Mouse (Mus musculus) NIH3T3 (cell line): ENCODE measurements at regions not wholly inside any gene's neighbourhood (a gene's known extent, or its start where the extent isn't known, plus 50 kb on each side); places are given as distances from the start of the nearest gene placed in this dataset.
A peak's percentile ranks its signal among the peaks of the same experiment; 100 is the strongest.

ENCODE experiments used
- DNase-seq: peaks from one replicate; pipeline ENCODE4 v3.0.0-alpha.2; 2012; ENCODE audit warnings: low read depth

DNA sequence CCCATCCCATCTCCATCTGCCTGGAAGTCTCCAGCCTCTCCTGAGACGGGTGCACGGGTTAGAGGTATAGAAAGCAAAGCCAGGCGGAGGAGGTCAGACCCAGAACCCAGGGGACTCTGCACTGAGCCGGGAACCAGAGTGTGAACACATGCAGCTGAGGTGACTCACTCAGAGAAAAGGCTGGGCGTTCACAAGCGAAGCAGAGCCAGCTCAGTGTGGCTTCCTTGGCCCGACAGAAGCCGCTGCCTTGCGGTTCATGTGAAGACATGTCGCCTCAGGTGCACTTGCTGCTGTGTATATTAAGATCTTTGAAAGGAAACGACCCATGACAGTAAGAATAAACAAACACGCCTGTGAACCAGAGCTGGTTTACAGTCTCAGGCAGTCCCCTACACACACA is 163.6 kb downstream of the Bmp7 start:
- DNase-seq = no peak

DNA sequence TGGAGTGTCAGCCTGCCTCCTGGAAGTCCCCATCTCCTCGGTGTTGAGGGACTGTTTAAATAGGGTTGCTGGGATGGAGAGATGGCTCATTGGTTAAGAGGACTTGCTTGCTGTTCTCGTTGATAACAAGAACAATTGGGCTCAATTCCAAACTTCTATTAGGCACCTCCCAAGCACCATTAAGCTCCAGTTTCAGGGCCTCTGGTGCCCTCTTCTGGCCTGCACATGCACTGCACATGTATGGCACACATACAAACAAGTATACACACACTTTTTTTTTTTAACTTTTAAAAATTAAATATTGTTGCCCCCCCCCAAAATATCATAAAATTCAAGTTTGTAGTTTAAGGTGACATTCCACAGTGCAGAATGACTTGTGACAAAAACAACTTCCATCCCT is 162.3 kb downstream of the Bmp7 start:
- DNase-seq = no peak

GRCm38 (mm10) chr2:172779096-172779495 is 161.0 kb downstream of the Bmp7 start:
- no peak for DNase-seq

DNA sequence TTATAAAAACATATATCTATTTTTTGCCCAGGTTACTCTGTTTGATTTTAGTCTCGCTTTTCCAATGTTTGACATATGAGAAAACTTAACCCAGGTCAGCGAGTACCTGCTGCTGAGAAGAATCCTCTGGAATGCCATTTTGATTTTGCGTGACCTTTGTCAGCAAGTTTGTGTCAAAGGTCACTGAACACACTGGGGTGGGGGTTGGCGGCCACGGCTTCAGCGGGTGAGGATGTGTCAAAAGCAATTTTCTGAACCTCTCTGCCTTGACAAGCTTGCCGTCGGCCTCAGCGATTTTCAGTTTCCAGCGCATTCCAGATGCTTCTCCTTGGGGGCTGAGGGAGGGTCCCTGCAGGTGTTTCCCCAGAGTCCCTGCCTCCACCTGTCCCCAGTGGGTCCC is 157.4 kb downstream of the Bmp7 start:
- no peak for DNase-seq

DNA sequence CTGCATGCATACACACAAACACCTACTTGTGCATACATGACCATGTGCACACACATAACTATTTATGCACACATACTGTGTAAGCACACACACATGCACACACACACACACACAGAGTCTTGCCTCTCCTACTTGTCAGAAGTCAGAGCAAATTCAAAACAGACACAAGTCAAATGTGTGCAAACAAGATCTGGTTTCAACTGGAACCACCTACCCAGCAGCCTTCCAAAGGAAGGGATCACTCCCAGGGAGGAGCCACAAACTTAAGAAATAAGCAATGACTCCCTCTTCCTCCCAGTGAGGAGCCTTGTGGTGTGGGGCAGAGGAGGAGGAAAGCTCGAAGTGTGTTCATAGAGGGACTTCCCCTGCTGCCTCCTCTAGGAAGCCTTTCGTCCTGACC is 153.8 kb downstream of the Bmp7 start:
- DNase-seq = no peak

DNA sequence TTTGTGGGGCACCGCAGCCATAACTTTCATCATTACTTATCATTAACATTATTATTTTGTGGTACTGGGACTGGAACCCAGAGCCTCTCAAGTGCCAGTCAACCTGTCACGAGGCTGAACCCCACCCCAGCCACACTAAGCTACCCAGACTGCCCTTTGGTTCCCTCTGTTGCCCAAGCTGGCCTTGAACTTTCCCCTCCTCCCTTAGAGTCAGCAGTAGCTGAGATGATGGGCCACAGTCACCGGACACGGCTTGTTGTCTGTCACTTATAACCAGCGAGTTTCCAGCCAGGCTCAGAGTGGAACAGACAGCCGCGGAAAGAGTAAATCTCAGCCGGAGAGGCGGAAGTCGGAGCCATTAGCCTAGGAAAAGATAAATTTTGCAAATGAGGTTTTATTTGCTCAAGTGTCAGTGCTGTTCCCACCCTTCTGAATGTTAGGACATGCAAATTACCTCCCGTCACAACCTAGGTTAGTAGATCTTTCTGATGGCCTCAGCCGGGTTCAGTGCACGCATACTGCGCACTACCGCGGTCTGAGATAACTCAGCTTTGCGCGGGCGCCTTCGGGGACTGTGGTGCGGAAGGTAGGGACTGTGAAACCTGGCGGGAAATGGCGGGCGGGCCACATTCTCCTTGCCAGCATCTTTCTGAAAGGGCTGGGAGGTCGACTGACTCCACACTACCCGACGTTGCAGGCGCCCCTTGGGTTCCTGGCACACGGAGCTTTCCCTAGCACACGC is 152.7 kb downstream of the Bmp7 start:
- DNase-seq = no peak

DNA sequence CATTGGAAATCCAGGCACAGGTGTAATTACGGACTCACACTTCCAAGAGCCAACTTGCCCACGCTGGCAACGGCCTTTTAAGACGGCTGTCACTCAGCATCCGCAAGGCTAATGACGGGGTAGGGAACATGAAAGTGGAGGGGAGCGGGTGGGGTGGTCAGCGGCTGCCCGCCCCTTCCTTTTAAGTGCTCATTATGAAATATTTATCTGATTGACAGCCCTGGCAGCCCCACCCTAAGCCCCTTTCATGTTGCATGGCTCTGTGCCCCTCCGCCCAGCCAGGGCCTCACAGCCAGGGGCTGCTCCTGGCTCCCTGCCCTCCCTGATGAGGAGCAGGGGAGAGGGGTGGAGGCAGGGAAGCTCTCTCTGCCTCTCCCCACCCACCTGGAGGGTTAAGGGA is 150.9 kb downstream of the Bmp7 start:
- no peak for DNase-seq

DNA sequence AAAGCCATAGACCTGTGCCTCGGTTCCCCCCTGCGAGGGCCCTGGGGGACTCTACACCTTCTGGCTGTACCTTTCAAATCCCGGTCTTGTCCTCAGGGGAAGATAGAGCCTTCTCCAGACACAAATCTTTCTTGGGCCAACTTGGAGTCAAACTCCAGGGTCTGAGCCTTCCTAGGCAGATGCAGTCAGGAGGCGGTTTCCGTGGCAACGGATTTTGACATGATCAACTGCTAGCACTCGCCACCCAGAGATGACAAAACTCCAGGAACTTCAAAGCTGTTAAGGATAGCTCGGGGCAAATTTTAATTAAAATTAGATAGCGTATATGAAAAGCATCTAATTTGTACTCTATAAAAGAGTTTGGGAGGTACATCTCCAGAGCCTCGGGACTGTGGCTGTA is 147.6 kb downstream of the Bmp7 start:
- no peak for DNase-seq

DNA sequence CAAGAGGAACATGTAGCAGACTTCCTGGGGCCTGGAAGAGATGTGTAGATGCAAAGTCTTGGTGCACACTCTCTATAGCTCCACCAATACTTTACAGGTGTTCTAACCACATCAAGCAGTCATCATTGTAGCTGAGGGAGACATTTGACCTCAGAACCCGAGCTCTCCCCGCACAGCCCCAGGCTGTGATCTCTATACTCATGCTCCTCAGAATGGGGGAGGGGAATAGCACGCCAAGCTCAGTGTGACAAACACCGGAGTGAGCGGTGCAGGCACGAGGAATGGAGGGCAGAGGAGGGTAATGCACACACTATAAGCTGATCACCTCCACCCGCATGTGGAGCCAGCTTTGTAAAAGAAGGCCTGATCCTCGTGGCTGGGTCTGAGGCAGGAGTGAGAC is 146.1 kb downstream of the Bmp7 start:
- DNase-seq = no peak

- DNase-seq = no peak
Observed at GRCm38 (mm10) chr2:172794771-172795170, 145.3 kb downstream of the Bmp7 start.

DNA sequence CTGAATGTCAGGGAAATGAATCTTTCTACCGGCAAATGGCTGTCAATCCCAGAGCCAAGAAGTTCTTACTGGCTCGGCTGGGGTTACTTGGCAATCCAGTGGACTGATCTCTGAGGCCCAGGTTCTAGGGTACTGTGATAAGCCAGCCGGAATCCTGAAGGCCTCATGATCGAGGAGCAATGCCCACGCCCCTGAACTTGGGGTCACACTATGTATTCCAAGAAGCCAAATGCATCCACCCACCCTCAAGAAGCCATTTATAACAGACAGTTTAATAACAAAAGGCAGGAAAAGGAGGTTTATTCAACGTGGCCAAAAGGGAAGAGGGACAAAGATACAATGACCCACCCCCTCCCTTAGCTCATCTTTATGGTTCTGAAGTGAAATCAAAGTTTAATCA is 144.0 kb downstream of the Bmp7 start:
- no peak for DNase-seq

DNA sequence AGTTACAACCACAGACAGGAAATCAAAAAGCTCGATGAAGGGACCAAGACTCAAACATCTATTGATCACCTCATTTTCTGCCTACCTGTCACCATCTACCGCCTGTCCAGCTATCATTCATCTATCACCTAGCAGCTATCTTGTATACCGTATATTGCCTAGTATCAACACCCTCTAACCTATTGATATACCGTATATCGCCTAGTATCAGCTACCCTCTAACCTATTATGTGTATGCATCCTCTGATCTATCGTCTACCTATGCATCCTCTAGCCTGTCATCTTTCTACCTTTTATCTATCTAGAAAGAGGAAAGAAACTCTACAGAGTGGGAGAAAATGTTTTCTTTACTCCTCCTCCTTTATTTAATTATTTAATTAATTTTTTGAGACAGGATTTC is 143.2 kb downstream of the Bmp7 start:
- no peak for DNase-seq

GRCm38 (mm10) chr2:172799951-172800350 is 140.2 kb downstream of the Bmp7 start:
- no peak for DNase-seq

GRCm38 (mm10) chr2:172800801-172801200 is 139.3 kb downstream of the Bmp7 start:
- DNase-seq = no peak

- no peak for DNase-seq
Observed at GRCm38 (mm10) chr2:172801804-172802203, 138.3 kb downstream of the Bmp7 start.

DNA sequence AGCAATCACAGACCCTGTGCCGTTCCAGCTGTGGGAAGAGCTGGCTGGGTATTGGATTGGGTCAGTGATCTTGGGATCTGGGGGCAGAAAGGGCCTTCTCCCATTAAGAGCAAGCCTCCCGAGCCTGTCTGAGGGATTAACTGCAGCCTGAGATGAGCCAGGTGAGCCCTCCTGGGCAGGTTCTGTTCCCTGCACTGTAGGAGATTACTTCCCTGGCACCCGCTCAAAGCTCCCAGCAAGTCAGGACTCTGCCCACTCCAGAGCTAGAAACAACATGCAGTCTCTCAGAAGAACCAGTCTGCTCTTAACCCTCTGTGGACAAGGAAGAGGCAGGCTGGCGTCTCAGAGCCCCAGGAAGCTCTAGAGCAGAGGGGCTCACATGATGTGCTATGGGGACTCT is 132.7 kb downstream of the Bmp7 start:
- no peak for DNase-seq

GRCm38 (mm10) chr2:172809306-172809705 is 130.8 kb downstream of the Bmp7 start:
- DNase-seq = no peak

GRCm38 (mm10) chr2:172813319-172813718 is 126.8 kb downstream of the Bmp7 start:
- peak; percentile 10 for DNase-seq

DNA sequence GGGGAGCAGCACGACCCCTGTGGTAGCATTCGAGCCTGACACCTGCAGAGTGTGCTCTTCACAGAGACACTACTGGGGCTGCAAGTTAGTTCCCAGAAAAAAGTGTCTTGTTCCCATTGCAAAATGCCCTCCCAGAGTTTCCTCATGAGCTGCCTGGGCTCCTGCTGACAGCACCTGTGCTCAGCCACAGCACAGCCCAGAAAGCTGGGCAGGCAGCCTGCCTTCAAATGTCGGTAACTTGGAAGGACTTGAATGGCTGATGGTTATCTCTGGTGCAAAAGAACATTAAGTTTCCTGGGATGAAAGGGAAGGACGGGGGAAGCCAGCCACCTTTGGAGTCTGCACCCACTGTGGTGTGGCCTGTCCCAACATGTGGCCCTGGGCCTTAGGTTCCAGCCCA is 126.2 kb downstream of the Bmp7 start:
- DNase-seq = no peak

- no peak for DNase-seq
Observed at GRCm38 (mm10) chr2:172815146-172815545, 125.0 kb downstream of the Bmp7 start.

GRCm38 (mm10) chr2:172817058-172817745 is 122.9 kb downstream of the Bmp7 start:
- no peak for DNase-seq
